Mouse (Mus musculus): ENCODE results near the gene Antxr2. TPM values are rescaled to one million over a fixed set of nuclear protein-coding genes. Genes with fewer than 3 reads are reported as not detected.

The Antxr2 gene
- total RNA-seq, 2 experiments from 2014 or later: 1.7 to 1.9 TPM

GRCm38 (mm10) chr5:97851981-97852748 is 178.7 kb downstream of the Antxr2 start:
- peak; percentile 14 to 88 for DNase-seq (ENCODE audit: low spot score in 2 of 2)
- intact Hi-C loops (cut with DNase I): loop anchor here (5.0 kb wide), 1 partner anchor 210 kb away; no protein-coding TSS in a partner anchor

GRCm38 (mm10) chr5:97847204-97847895 is 183.5 kb downstream of the Antxr2 start:
- intact Hi-C loops (cut with DNase I): no loop called here
- peak in 1 of 2 experiments; percentile 55 for DNase-seq (ENCODE audit: low spot score in 2 of 2)

DNA sequence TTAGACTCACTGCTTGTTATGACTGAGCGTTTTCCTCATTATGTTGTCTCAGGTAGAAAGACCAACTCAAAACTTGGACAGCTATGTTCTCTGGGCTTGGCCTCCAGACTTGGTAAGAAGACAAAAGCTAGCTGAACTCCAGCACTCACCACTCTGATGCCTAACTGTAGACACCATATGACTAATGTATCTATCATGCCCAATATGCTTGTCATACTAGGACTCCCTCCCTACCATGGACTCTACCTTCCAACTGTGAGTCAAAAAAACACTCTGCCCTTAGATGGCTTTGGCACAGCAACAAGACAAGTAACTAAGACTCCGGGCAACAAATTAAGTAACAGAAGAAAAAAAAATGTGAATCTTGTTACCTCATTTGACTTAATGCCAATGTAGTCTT is 184.3 kb downstream of the Antxr2 start:
- intact Hi-C loops (cut with DNase I): no loop called here
- DNase-seq (ENCODE audit: low spot score in 2 of 2): no peak

DNA sequence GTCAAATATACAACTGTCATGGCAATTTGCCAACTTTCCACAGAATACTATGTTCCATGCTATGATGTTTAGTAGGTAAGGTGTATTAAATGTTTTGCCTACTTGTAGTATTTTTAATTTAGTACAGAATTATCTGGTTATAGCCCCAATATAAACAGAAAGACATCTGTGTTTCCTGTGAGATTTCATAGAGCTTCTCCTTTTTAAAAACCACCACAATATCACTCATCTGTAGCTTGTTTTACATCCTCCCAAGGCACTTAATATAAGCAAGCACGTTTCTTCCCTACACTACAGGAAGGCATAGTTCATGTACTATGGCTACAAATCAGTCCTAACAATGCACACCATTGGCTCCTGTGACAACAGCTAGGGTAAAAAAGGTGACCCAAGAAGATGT is 188.8 kb downstream of the Antxr2 start:
- intact Hi-C loops (cut with DNase I): no loop called here
- no peak for DNase-seq (ENCODE audit: low spot score in 2 of 2)

DNA sequence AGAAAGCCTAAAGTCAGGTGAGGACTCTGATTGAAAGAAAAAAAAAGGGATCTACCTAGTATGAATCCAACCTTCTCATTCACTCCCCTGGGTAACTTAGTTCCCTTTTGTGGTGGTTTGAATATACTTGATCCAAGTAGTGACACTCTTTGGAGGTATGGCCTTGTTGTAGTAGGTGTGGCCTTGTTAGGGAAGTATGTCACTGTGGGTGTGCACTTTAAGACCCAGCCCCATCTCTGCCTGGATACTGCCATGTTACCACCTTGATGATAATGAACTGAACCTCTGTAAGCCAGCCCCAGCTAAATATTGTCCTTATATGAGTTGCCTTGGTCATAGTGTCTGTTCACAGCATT is 190.9 kb downstream of the Antxr2 start:
- DNase-seq (ENCODE audit: low spot score in 2 of 2): no peak
- intact Hi-C loops (cut with DNase I): no loop called here

DNA sequence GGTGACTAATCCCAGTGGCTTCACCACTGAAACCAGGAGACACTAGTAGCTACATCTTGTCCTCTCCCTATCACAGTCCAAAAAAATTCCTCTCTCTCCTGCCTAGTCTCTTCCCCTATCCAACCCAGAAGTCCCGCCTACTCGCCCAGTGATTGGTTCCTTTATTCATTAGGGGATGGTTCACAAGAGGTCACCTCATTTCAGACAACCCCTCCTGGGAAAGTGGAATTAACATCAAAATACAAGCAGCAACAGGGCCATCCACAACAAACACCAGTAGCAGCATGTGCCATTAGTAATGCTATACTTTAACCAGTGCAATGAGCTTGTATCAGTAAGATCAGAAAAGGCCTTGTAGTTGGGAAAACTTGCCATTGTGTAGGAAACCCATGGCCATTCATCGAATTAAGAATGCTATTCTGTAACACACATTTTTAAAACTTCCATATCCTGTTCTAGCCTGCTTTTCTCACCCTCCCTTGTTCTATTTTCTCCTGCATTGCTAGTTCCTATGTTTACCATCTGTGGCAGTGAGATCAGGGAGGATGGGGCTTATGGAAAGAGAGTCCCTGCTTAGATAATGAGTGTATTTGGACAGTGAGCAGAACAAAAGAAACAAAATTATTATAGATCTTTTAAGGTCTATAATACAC is 191.4 kb downstream of the Antxr2 start:
- intact Hi-C loops (cut with DNase I): no loop called here
- peak in 1 of 2 experiments; percentile 49 for DNase-seq (ENCODE audit: low spot score in 2 of 2)

DNA sequence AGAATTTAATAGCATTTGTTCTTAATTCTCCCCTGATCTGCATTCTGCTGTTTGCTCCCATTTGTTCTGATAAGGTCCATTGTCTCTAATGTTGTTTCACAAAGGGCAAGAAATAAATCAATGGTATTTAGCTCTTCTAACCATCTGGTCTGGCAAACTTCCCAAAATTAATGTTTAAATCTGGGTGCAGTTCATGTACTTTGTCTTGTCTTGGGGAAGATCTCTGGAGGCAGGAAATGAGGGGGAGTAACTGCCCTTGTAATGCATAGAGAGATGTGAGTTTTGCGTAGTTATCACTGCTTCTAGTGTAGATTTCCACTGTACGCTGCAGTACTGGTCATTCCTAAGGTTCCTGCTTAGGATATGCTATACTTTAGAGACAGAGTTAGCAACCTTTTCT is 193.5 kb downstream of the Antxr2 start:
- intact Hi-C loops (cut with DNase I): no loop called here
- no peak for DNase-seq (ENCODE audit: low spot score in 2 of 2)

GRCm38 (mm10) chr5:97835418-97835817 is 195.4 kb downstream of the Antxr2 start:
- intact Hi-C loops (cut with DNase I): no loop called here
- no peak for DNase-seq (ENCODE audit: low spot score in 2 of 2)

DNA sequence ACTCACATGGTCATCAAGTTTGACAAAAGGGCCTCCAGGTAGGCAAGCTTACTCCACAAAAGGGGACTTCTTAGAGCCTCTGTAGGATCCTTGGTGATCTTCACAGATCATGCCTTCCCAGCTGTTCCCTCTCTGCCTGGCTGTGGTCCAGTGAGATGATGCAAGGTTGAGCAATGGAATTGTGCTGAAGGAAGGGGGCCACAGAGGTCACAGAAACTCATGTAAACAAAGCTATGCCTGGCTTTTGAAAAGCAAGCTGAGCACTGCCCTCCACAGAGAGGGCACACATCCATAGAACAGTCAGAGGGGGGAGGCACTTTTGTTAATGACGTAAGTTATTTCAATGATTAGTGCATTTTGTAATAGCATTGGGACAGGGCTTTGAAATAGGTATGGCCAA is 196.1 kb downstream of the Antxr2 start:
- intact Hi-C loops (cut with DNase I): no loop called here
- no peak for DNase-seq (ENCODE audit: low spot score in 2 of 2)

Other genes starting within 250 kb of the Antxr2 start
- 10 to 100 TPM; 34.3 to 38.3 TPM for gene Prdm8, start 136.2 kb upstream of the Antxr2 start, total RNA-seq (2021)
- gene Fgf5, start 223.1 kb upstream of the Antxr2 start, total RNA-seq (2021): 1 to 10 TPM; 3.0 to 4.3 TPM